Mouse (Mus musculus) forebrain, embryonic 16.5 days (tissue): Measurements from ENCODE around the gene Selp. TPM values are rescaled to one million over a fixed set of nuclear protein-coding genes. Genes with fewer than 3 reads are reported as not detected.

Experiments
- ATAC-seq: fragments of 200-750 bp; cut with Nextera tagmentation; 2 replicates; pipeline ENCODE4 v1.8.0; 2017; ENCODE audit warnings: mild to moderate bottlenecking, moderate library complexity
- H3K27ac ChIP-seq: fragments of 300-500 bp; sonication (generic); 2 replicates; pipeline ENCODE4 v1.5.1; 2014; ENCODE audit warnings: low read length, control low read depth
- H3K27me3 ChIP-seq: fragments of 300-500 bp; sonication (generic); replicated peaks from 2 replicates; pipeline ENCODE4 v1.6.1; 2014; ENCODE audit warnings: low read length; ENCODE audit not compliant: control insufficient read depth, insufficient read depth
- H3K36me3 ChIP-seq: fragments of 300-500 bp; sonication (generic); 2 replicates; pipeline ENCODE4 v1.6.1; 2014; ENCODE audit not compliant: control insufficient read depth, insufficient read depth
- H3K4me1 ChIP-seq: fragments of 300-500 bp; sonication (generic); replicated peaks from 2 replicates; pipeline ENCODE4 v1.6.1; 2014; ENCODE audit warnings: low read length; ENCODE audit not compliant: control insufficient read depth, insufficient read depth
- H3K4me2 ChIP-seq: fragments of 300-500 bp; sonication (generic); 2 replicates; pipeline ENCODE4 v1.6.1; 2014; ENCODE audit warnings: mild to moderate bottlenecking, low read length, control low read depth
- H3K4me3 ChIP-seq: fragments of 300-500 bp; sonication (generic); replicated peaks from 2 replicates; pipeline ENCODE4 v1.5.1; 2014; ENCODE audit warnings: mild to moderate bottlenecking, low read length, control low read depth
- H3K9ac ChIP-seq: fragments of 300-500 bp; sonication (generic); replicated peaks from 2 replicates; pipeline ENCODE4 v1.6.1; 2014; ENCODE audit warnings: low read depth, low read length, control low read depth
- H3K9me3 ChIP-seq: fragments of 300-500 bp; sonication (generic); 2 replicates; pipeline ENCODE4 v1.6.1; 2016; ENCODE audit warnings: low read length; ENCODE audit not compliant: control insufficient read depth
- WGBS: fragments of 180-500 bp; shearing (Covaris S2); extraction: QIAGEN DNeasy Blood & Tissue Kit; methylation state at CpG from one replicate; pipeline ENCODE4 v1.1.7; 2014; 5-methylcytosine and 5-hydroxymethylcytosine counted together
- polyA plus RNA-seq: library from polyadenylated mRNA; unstranded; fragments of >200 nt; fragmentation: Nextera tagmentation; extraction: Ambion mirVana; gene quantifications from 2 replicates; pipeline ENCODE4 v1.2.1, GENCODE M21; 2015

The Selp gene
- polyA plus RNA-seq, 1 experiment from 2014 or later: not detected

- H3K4me2 ChIP-seq: no peak overlapping the region
- no peak overlapping the region for H3K4me3 ChIP-seq
- H3K27ac ChIP-seq: no peak overlapping the region
- no peak for ATAC-seq
- no peaks in the 10 kb centered on the region for H3K9me3 ChIP-seq
- no peaks in the 10 kb centered on the region for H3K36me3 ChIP-seq
- WGBS: 87% methylated on average over 6 of the region's 6 CpGs
- H3K4me1 ChIP-seq: no peaks in the 10 kb centered on the region
- H3K27me3 ChIP-seq: no peaks in the 10 kb centered on the region
- H3K9ac ChIP-seq: no peak overlapping the region
Measured at GRCm38 (mm10) chr1:164134101-164134500, 19.0 kb downstream of the Selp start.

- 81% methylated on average over 5 of the region's 5 CpGs for WGBS
- Histone ChIP-seq H3K4me2 (no peak overlapping the region), H3K36me3 (no peaks in the 10 kb centered on the region), H3K27ac (no peak overlapping the region), H3K9ac (no peak overlapping the region), H3K4me3 (no peak overlapping the region), H3K27me3 (no peaks in the 10 kb centered on the region), H3K9me3 (no peaks in the 10 kb centered on the region), H3K4me1 (no peaks in the 10 kb centered on the region)
- ATAC-seq: no peak
Measured at GRCm38 (mm10) chr1:164135360-164135759, 20.3 kb downstream of the Selp start.

- H3K4me3 ChIP-seq: no peak overlapping the region
- no peaks in the 10 kb centered on the region for H3K9me3 ChIP-seq
- H3K9ac ChIP-seq: no peak overlapping the region
- no peaks in the 10 kb centered on the region for H3K4me1 ChIP-seq
- ATAC-seq: no peak
- no peak overlapping the region for H3K27ac ChIP-seq
- no peaks in the 10 kb centered on the region for H3K27me3 ChIP-seq
- H3K36me3 ChIP-seq: no peaks in the 10 kb centered on the region
- 80% methylated on average over 11 of the region's 11 CpGs for WGBS
- H3K4me2 ChIP-seq: no peak overlapping the region
Measured at GRCm38 (mm10) chr1:164135960-164136359, 20.9 kb downstream of the Selp start.

- Histone ChIP-seq H3K36me3 (no peaks in the 10 kb centered on the region), H3K4me2 (no peak overlapping the region), H3K9me3 (no peaks in the 10 kb centered on the region), H3K4me3 (no peak overlapping the region), H3K9ac (no peak overlapping the region), H3K4me1 (no peaks in the 10 kb centered on the region), H3K27ac (no peak overlapping the region), H3K27me3 (no peaks in the 10 kb centered on the region)
- 74% methylated on average over 6 of the region's 6 CpGs for WGBS
- no peak for ATAC-seq
Measured at GRCm38 (mm10) chr1:164136636-164137035, 21.6 kb downstream of the Selp start.

- no peak overlapping the region for H3K27ac ChIP-seq
- H3K36me3 ChIP-seq: no peaks in the 10 kb centered on the region
- no peaks in the 10 kb centered on the region for H3K9me3 ChIP-seq
- H3K27me3 ChIP-seq: no peaks in the 10 kb centered on the region
- H3K4me2 ChIP-seq: peak overlapping the region; percentile 27; the same call in 1 of the 2 replicates
- H3K9ac ChIP-seq: no peak overlapping the region
- H3K4me3 ChIP-seq: no peak overlapping the region
- peak; percentile 90 for ATAC-seq
- WGBS: 3% methylated on average over 5 of the region's 5 CpGs
- no peaks in the 10 kb centered on the region for H3K4me1 ChIP-seq
Measured at GRCm38 (mm10) chr1:164138365-164139130, 23.5 kb downstream of the Selp start.

- no peak overlapping the region for H3K4me2 ChIP-seq
- no peak overlapping the region for H3K27ac ChIP-seq
- no peak overlapping the region for H3K4me3 ChIP-seq
- no peaks in the 10 kb centered on the region for H3K9me3 ChIP-seq
- H3K9ac ChIP-seq: no peak overlapping the region
- no peak for ATAC-seq
- no peaks in the 10 kb centered on the region for H3K36me3 ChIP-seq
- no peaks in the 10 kb centered on the region for H3K27me3 ChIP-seq
- no peaks in the 10 kb centered on the region for H3K4me1 ChIP-seq
- WGBS: 71% methylated on average over 4 of the region's 4 CpGs
Measured at GRCm38 (mm10) chr1:164139464-164139863, 24.4 kb downstream of the Selp start.

- Histone ChIP-seq H3K9ac (no peak overlapping the region), H3K27ac (no peak overlapping the region), H3K4me2 (no peak overlapping the region), H3K9me3 (no peaks in the 10 kb centered on the region), H3K27me3 (no peaks in the 10 kb centered on the region), H3K4me3 (no peak overlapping the region), H3K4me1 (no peaks in the 10 kb centered on the region), H3K36me3 (no peaks in the 10 kb centered on the region)
- WGBS: 97% methylated on average over 7 of the region's 7 CpGs
- ATAC-seq: no peak
Measured at GRCm38 (mm10) chr1:164149083-164149482, 34.0 kb downstream of the Selp start.

- no peaks in the 10 kb centered on the region for H3K27me3 ChIP-seq
- no peaks in the 10 kb centered on the region for H3K9me3 ChIP-seq
- H3K4me3 ChIP-seq: no peak within 1 kb of the TSS
- H3K27ac ChIP-seq: no peak within 1 kb of the TSS
- H3K9ac ChIP-seq: no peak within 1 kb of the TSS
- WGBS: 16% methylated on average over 16 of the region's 16 CpGs
- H3K4me2 ChIP-seq: no peak within 1 kb of the TSS
- ATAC-seq: no peak
- no peaks in the 10 kb centered on the region for H3K36me3 ChIP-seq
- H3K4me1 ChIP-seq: no peaks in the 10 kb centered on the region
Measured at GRCm38 (mm10) chr1:164151387-164152088, 36.5 kb downstream of the Selp start, which contains the start of gene F5. Gene F5 (plus strand): TSS chr1:164151838.

- Histone ChIP-seq H3K4me1 (no peaks in the 10 kb centered on the region), H3K27me3 (no peaks in the 10 kb centered on the region), H3K9ac (no peak overlapping the region), H3K36me3 (no peaks in the 10 kb centered on the region), H3K9me3 (no peaks in the 10 kb centered on the region), H3K4me2 (no peak overlapping the region), H3K4me3 (no peak overlapping the region), H3K27ac (no peak overlapping the region)
- ATAC-seq: no peak
- WGBS: 94% methylated on average over 5 of the region's 5 CpGs
Measured at GRCm38 (mm10) chr1:164152836-164153235, 37.8 kb downstream of the Selp start.
